Mouse (Mus musculus) intestine, embryonic 15.5 days (tissue): ENCODE measurements around the gene Fbxo3. TPM values are rescaled to one million over a fixed set of nuclear protein-coding genes. Genes with fewer than 3 reads are reported as not detected.
"Not testable (repeated sequence)": the region's sequence is repeated elsewhere in the genome, so short reads cannot be mapped to it uniquely, and the experiment has no call there.

Source experiments
- ATAC-seq: fragments of 200-750 bp; cut with Nextera tagmentation; 2 replicates; pipeline ENCODE4 v1.8.0; 2017; ENCODE audit warnings: moderate TSS enrichment, moderate library complexity
- H3K27ac ChIP-seq: fragments of 300-500 bp; sonication (generic); 2 replicates; pipeline ENCODE4 v1.5.1; 2015; ENCODE audit warnings: mild to moderate bottlenecking, inconsistent platforms
- H3K27me3 ChIP-seq: fragments of 300-500 bp; sonication (generic); replicated peaks from 2 replicates; pipeline ENCODE4 v1.6.1; 2015; ENCODE audit warnings: inconsistent platforms
- H3K36me3 ChIP-seq: fragments of 300-500 bp; sonication (generic); 2 replicates; pipeline ENCODE4 v1.6.1; 2015; ENCODE audit warnings: inconsistent platforms
- H3K4me1 ChIP-seq: fragments of 300-500 bp; sonication (generic); replicated peaks from 2 replicates; pipeline ENCODE4 v1.6.1; 2015; ENCODE audit warnings: inconsistent platforms
- H3K4me2 ChIP-seq: fragments of 300-500 bp; sonication (generic); replicated peaks from 2 replicates; pipeline ENCODE4 v1.6.1; 2015; ENCODE audit warnings: mild to moderate bottlenecking, inconsistent platforms
- H3K4me3 ChIP-seq: fragments of 300-500 bp; sonication (generic); replicated peaks from 2 replicates; pipeline ENCODE4 v1.5.1; 2015; ENCODE audit warnings: inconsistent platforms
- H3K9ac ChIP-seq: fragments of 300-500 bp; sonication (generic); 2 replicates; pipeline ENCODE4 v1.6.1; 2015; ENCODE audit warnings: inconsistent platforms
- H3K9me3 ChIP-seq: fragments of 300-500 bp; sonication (generic); 2 replicates; pipeline ENCODE4 v1.6.1; 2016; ENCODE audit warnings: inconsistent platforms
- WGBS: fragments of 180-500 bp; shearing (Covaris S2); methylation state at CpG from one replicate; pipeline ENCODE4 v1.1.7; 2015; 5-methylcytosine and 5-hydroxymethylcytosine counted together
- polyA plus RNA-seq: library from polyadenylated mRNA; unstranded; fragments of >200 nt; fragmentation: Nextera tagmentation; extraction: Ambion mirVana; gene quantifications from 2 replicates; pipeline ENCODE4 v1.2.1, GENCODE M21; 2015

Gene Fbxo3
- polyA plus RNA-seq, 1 experiment from 2014 or later = 51.6 TPM

DNA sequence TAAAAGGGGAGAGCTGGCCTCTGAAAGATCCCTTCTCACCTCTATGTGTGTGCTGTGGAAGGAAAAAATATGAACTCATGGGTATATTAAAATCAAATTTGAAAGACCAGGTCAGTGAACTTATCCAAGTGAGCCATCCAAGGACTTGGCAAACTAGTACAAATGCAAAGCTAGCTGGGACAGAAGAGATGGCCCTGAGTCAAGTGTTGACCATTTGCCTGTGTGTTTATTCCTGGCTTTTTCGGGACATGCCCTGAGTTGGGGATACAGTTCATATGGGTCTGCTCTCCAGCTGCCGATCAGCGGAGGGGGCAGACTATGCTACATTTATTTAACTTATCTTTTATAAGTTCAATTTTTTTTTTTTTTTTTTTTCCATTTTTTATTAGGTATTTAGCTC, 18.7 kb upstream of the Fbxo3 start:
- H3K4me3 ChIP-seq, H3K4me1 ChIP-seq, H3K9me3 ChIP-seq, H3K27me3 ChIP-seq, H3K27ac ChIP-seq, H3K4me2 ChIP-seq, H3K9ac ChIP-seq, H3K36me3 ChIP-seq, ATAC-seq: not testable (repeated sequence)
- WGBS = 93% methylated on average over 3 of the region's 3 CpGs

DNA sequence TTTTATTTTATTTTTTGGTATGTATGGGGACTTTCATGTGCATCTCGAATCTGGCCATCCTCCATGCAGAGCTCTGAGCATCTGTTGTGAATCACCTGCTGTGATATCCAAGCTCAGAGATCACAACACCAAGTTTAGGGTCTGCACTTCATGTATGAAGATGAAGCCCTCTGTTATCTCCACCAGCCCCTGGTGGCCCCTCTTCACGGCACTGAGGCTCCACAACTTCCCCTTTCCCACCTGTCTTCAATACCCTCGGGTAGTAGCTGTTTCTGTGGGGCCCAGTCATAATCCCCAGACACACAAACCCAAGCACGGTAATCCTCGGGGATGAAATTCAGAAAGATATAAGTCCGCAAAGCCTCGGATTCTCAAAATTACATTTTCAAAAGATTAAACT, 4.4 kb upstream of the Fbxo3 start:
- Histone ChIP-seq H3K27me3 (no peaks in the 10 kb centered on the region), H3K36me3 (no peaks in the 10 kb centered on the region), H3K27ac (no peak overlapping the region), H3K4me3 (no peak overlapping the region), H3K9ac (no peak overlapping the region), H3K9me3 (no peaks in the 10 kb centered on the region), H3K4me1 (no peaks in the 10 kb centered on the region), H3K4me2 (no peak overlapping the region)
- WGBS = 80% methylated on average over 7 of the region's 7 CpGs
- no peak for ATAC-seq

DNA sequence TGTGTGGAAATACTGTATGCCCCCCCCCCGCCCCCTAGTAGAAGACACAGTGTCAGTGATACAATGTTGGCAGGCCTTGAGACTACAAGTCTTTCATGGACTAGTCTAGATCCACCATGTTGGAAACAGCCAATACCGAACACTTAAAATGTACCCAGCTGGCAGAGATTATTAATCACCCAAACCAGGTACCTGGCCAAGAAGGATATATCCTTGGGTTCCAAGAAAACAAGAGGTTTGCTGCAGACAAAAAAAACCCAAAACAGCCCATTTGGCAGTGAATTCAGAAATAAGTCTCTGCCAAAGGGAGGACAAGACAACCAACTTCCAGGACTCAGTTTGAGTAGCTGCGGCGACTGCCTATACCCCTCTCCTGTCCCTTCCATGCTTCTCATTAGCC, 2.9 kb upstream of the Fbxo3 start:
- H3K4me1 ChIP-seq = peaks cover 9% of the 10 kb centered on the region
- WGBS = 91% methylated on average over 4 of the region's 4 CpGs
- H3K27me3 ChIP-seq = no peaks in the 10 kb centered on the region
- no peak overlapping the region for H3K9ac ChIP-seq
- ATAC-seq = no peak
- no peak overlapping the region for H3K27ac ChIP-seq
- no peaks in the 10 kb centered on the region for H3K36me3 ChIP-seq
- H3K4me3 ChIP-seq = no peak overlapping the region
- H3K9me3 ChIP-seq = no peaks in the 10 kb centered on the region
- no peak overlapping the region for H3K4me2 ChIP-seq

DNA sequence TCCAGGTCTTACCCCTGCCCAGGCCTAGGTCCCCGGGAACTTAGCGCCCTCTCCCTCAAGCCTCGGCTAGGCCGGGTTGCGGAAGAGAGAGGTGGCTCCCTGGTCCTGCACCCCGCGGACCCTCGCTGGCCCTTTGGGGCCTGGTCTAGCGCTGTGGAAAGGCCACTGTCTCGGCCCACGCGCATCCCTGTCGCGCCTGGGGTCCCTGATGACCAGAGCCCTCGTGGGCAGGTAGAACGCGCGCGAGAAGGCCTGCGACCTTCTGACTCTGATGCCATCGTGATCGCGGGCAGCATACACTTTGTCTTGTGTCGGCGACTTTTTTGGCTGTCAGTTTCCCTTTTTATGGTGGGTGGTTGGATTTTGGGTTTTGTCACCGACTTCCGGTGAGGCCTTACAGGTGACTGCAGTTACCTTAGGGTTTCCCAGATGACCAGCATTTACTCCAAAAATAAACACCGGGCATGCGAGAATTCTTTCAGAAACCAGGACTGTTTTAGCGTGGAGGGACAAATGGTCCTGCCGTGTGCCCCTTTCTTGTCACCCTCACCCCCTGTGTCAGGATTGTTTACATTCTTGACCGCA, 710 bp downstream of the Fbxo3 start, which contains the start of gene 4931422A03Rik:
TSS of gene 4931422A03Rik (minus strand) at position 223 of the 585 bp plus-strand sequence.
- Histone ChIP-seq H3K4me3 (peak within 1 kb of the TSS; percentile 87), H3K4me1 (peaks cover 12% of the 10 kb centered on the region), H3K9ac (peak within 1 kb of the TSS; percentile 78), H3K27me3 (no peaks in the 10 kb centered on the region), H3K4me2 (peak within 1 kb of the TSS; percentile 73), H3K27ac (peak within 1 kb of the TSS; percentile 34), H3K9me3 (no peaks in the 10 kb centered on the region), H3K36me3 (no peaks in the 10 kb centered on the region)
- peak; percentile 74 for ATAC-seq
- under 1% methylated on average over 32 of the region's 32 CpGs for WGBS

DNA sequence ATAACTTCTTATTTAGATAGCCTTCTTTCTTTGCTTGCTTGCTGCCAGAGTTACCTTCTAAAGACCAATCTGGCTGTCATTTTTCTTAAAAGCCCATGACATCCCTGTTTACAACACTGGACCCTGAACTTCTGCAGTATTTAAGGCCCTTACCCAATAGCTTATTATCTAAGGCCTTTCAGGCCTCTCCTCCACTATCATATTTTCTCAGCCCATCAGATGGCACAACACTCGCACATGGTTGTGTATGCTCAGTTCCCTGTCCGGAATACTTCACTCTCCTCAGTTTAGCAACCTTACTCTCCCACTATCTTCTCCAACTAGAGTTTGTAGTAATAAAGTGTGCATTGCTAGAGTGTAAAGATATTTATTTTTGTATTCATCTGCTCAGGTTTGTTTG, 1.6 kb downstream of the Fbxo3 start:
- no peaks in the 10 kb centered on the region for H3K27me3 ChIP-seq
- H3K27ac ChIP-seq = no peak overlapping the region
- H3K9me3 ChIP-seq = no peaks in the 10 kb centered on the region
- no peaks in the 10 kb centered on the region for H3K36me3 ChIP-seq
- peak overlapping the region; percentile 73 for H3K4me2 ChIP-seq
- ATAC-seq = no peak
- H3K4me3 ChIP-seq = peak overlapping the region; percentile 87
- H3K4me1 ChIP-seq = peaks cover 12% of the 10 kb centered on the region
- no peak overlapping the region for H3K9ac ChIP-seq
- 58% methylated on average over 2 of the region's 2 CpGs for WGBS

DNA sequence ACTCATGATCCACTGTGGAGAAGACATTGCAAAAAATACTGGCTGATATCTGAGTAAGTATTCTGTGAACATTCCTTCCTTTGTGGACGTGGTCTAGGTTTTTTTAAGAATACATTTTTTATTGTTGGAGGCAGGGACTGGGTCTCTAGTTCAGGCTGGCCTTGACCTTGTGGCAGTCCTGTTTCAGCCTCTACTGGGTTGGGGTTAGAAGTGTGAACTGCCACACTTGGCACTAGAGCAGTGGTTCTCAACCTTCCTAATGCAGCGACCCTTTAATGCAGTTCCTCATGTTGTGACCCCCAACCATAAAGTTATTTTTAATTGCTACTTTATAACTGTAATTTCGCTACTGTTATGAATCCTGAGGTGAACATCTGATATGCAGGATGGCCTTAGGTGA, 2.9 kb downstream of the Fbxo3 start:
- H3K9me3 ChIP-seq = no peaks in the 10 kb centered on the region
- no peak overlapping the region for H3K4me3 ChIP-seq
- no peak overlapping the region for H3K4me2 ChIP-seq
- H3K36me3 ChIP-seq = 0 out of 2 replicates have a peak, but pooled peaks cover 2% of the 10 kb centered on the region
- H3K27me3 ChIP-seq = no peaks in the 10 kb centered on the region
- ATAC-seq = no peak
- WGBS = 78% methylated on average over 3 of the region's 3 CpGs
- H3K9ac ChIP-seq = no peak overlapping the region
- no peak overlapping the region for H3K27ac ChIP-seq
- peaks cover 12% of the 10 kb centered on the region for H3K4me1 ChIP-seq

DNA sequence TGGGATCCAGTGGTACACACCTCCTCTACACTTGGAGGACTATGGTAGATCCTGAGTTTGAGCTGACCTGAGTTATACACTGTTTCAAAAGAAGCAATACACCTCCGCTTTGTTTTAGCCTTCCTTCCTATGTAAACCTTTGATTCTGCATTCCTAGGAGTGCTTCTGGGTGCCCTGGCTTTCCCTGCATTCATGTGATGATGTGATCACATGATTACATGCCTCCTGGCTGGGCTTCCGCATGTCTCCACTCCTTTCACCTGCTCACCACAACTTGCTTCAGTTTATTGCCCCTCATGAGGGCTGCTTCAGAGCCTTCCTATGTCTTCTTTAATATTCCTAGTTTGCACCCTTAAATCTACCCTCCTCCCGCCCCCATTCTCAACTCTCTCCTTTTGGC, 4.5 kb downstream of the Fbxo3 start:
- H3K36me3 ChIP-seq = 0 out of 2 replicates have a peak, but pooled peaks cover 6% of the 10 kb centered on the region
- no peaks in the 10 kb centered on the region for H3K27me3 ChIP-seq
- no peak overlapping the region for H3K4me2 ChIP-seq
- H3K4me1 ChIP-seq = peaks cover 12% of the 10 kb centered on the region
- no peak for ATAC-seq
- no peak overlapping the region for H3K27ac ChIP-seq
- no peak overlapping the region for H3K4me3 ChIP-seq
- WGBS = 81% methylated on average over 3 of the region's 3 CpGs
- no peaks in the 10 kb centered on the region for H3K9me3 ChIP-seq
- no peak overlapping the region for H3K9ac ChIP-seq

DNA sequence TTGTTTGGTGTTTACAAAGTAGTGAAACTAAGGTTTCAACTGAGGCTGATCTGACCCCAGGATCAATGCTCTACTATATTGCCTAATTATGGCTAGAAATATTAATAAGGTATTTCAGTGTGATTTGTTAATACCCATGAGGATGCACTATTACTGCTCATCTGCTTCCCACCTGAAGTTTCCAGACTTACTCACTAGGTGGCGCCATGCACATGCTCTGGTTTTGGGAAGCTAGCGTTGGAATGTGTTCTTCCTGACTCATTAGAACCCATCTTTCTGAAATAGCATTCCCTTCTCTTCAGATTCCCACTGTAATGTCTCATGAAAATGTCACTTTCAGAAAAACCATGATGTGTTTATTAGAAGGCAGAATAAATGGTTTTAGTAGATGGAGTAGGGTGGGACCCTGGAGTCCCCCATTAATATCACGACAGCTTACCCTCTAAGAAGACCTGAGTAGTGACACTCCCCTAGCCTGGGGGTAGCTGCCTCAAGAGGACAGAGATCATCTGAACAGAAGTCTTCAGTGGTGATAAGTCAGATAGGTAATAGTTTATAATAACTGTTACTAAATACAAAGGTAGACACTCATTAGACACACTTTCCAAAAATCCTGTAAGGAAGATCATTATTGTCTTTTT, 7.4 kb downstream of the Fbxo3 start:
- WGBS = 33% methylated on average over 3 of the region's 3 CpGs
- H3K9me3 ChIP-seq = no peaks in the 10 kb centered on the region
- ATAC-seq = peak; percentile 36; the same call in 1 of the 2 replicates
- H3K4me3 ChIP-seq = no peak overlapping the region
- no peaks in the 10 kb centered on the region for H3K27me3 ChIP-seq
- no peaks in the 10 kb centered on the region for H3K4me1 ChIP-seq
- 0 out of 2 replicates have a peak, but pooled peaks cover 6% of the 10 kb centered on the region for H3K36me3 ChIP-seq
- no peak overlapping the region for H3K9ac ChIP-seq
- no peak overlapping the region for H3K4me2 ChIP-seq
- H3K27ac ChIP-seq = no peak overlapping the region

DNA sequence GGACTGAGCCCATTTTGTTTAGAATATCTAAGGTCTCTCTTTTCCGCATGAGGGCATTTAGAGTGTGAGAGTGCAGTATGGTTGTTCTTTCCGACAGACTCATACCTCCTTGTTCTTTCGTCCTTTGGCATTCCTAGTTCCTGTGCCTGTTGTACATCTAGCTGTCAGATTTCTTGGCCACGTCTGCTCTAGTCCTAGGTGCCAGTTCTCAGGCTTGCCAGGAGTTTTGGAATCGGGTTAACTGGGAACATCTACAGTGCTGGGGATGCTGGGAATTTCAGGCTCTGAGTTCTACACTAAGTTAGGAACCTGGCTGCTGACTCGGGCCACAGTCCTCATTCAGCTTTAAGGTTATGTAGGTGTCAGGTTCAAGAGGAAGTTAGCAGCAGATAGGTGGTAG, 8.1 kb downstream of the Fbxo3 start:
- H3K9me3 ChIP-seq = no peaks in the 10 kb centered on the region
- no peaks in the 10 kb centered on the region for H3K27me3 ChIP-seq
- H3K9ac ChIP-seq = no peak overlapping the region
- no peak for ATAC-seq
- peaks cover 9% of the 10 kb centered on the region; the same call in 1 of the 2 replicates for H3K36me3 ChIP-seq
- no peak overlapping the region for H3K27ac ChIP-seq
- H3K4me2 ChIP-seq = no peak overlapping the region
- H3K4me1 ChIP-seq = no peaks in the 10 kb centered on the region
- H3K4me3 ChIP-seq = no peak overlapping the region
- WGBS = 81% methylated on average over 6 of the region's 6 CpGs

DNA sequence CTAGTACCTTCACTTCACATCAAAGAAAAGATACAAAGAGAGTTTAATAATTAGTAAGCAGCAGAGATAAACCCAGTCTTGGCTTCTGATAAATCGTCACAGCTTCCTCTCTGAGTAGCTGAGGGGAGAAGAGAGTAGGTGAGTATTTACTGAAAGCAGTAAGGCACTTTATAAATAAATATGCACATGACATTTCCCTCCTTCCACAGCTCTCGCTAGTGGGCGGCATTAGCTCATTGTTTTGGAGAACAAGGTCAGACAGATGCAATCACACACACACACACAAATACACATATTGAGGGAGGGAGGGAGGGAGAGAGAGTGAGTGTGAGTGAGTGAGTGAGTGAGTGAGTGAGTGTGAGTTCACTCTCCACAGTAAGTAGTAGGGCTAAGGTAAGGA, 8.8 kb downstream of the Fbxo3 start:
- H3K9me3 ChIP-seq = no peaks in the 10 kb centered on the region
- H3K4me2 ChIP-seq = no peak overlapping the region
- ATAC-seq = no peak
- H3K27ac ChIP-seq = no peak overlapping the region
- peaks cover 10% of the 10 kb centered on the region; the same call in 1 of the 2 replicates for H3K36me3 ChIP-seq
- no peaks in the 10 kb centered on the region for H3K4me1 ChIP-seq
- no peaks in the 10 kb centered on the region for H3K27me3 ChIP-seq
- H3K4me3 ChIP-seq = no peak overlapping the region
- no peak overlapping the region for H3K9ac ChIP-seq
- 66% methylated on average over 3 of the region's 3 CpGs for WGBS

DNA sequence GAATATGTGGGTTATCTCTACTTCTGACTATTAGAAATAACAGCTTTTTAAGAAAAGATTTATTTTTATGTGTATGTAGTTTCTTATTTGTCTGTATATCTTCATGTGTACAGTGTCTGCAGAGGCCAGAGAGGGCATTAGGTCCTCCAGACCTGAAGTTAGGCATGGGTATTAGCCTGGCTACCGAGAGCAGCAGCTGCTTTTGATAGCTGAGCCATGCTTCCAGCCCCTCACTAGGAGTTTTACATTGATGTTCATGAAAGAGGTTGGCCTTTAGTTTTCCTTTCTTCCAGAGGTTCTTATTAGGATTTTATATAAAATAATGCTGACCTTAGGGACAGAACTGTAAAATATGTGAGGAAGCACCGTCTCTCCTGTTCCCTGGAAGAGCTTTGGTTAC, 10.7 kb downstream of the Fbxo3 start:
- Histone ChIP-seq H3K36me3 (peaks cover 10% of the 10 kb centered on the region; the same call in 1 of the 2 replicates), H3K27me3 (no peaks in the 10 kb centered on the region), H3K4me3 (no peak overlapping the region), H3K9ac (no peak overlapping the region), H3K9me3 (no peaks in the 10 kb centered on the region), H3K4me1 (no peaks in the 10 kb centered on the region), H3K27ac (no peak overlapping the region), H3K4me2 (no peak overlapping the region)
- ATAC-seq = no peak
- 81% methylated on average over 2 of the region's 2 CpGs for WGBS

DNA sequence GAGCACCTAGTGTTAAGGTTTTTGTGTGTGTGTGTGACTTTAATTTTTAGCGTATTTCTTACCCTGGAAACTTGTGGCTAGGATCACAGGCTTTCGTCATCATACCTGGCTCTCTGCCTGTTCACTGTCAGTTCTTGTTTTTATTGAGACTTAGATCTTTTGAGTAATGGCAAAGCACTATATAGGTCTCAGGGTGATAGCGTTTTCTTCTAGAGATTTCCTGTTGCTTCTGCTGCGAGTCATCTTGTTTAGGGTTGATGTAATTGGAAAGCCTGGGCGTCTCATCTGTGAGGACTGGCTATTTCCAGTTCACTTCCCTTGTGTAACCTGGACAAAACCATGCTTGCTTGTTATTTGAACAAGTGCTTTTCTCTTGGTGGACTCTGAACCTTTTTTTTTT, 14.1 kb downstream of the Fbxo3 start:
- Histone ChIP-seq H3K27ac (no peak overlapping the region), H3K27me3 (no peaks in the 10 kb centered on the region), H3K4me3 (no peak overlapping the region), H3K9ac (no peak overlapping the region), H3K4me2 (no peak overlapping the region), H3K36me3 (peaks cover 4% of the 10 kb centered on the region; the same call in 1 of the 2 replicates), H3K4me1 (no peaks in the 10 kb centered on the region), H3K9me3 (no peaks in the 10 kb centered on the region)
- no peak for ATAC-seq
- 63% methylated on average over 5 of the region's 5 CpGs for WGBS

DNA sequence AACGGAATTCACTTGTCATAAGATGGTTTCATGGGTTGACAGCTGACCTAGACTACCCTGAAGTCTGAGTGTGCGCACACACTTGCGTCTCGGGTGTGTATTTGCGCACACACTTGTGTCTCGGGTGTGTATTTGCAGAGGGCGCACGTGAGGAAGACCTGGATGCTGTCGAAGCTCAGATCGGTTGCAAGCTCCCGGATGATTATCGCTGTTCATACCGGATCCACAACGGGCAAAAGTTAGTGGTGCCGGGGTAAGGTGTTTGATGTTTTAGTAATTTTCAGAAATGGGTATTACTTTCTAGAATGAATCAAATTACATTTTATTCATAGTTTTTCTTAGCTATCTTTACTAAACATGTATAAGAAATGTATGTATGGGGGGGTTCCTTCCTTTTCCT, 15.2 kb downstream of the Fbxo3 start:
- Histone ChIP-seq H3K36me3 (peaks cover 4% of the 10 kb centered on the region; the same call in 1 of the 2 replicates), H3K9me3 (no peaks in the 10 kb centered on the region), H3K9ac (no peak overlapping the region), H3K27ac (no peak overlapping the region), H3K4me3 (no peak overlapping the region), H3K4me1 (no peaks in the 10 kb centered on the region), H3K4me2 (no peak overlapping the region), H3K27me3 (no peaks in the 10 kb centered on the region)
- ATAC-seq = no peak
- WGBS = 94% methylated on average over 15 of the region's 15 CpGs
